Mouse (Mus musculus): ENCODE measurements around the gene Rbm8a2. TPM values are rescaled to one million over a fixed set of nuclear protein-coding genes. Genes with fewer than 3 reads are reported as not detected.
"Not testable (repeated sequence)": the region's sequence is repeated elsewhere in the genome, so short reads cannot be mapped to it uniquely, and the experiment has no call there.

Gene Rbm8a2
- under 1 TPM in 1 of 2 experiments, not detected in 1; 0.32 TPM for total RNA-seq (2021)

DNA sequence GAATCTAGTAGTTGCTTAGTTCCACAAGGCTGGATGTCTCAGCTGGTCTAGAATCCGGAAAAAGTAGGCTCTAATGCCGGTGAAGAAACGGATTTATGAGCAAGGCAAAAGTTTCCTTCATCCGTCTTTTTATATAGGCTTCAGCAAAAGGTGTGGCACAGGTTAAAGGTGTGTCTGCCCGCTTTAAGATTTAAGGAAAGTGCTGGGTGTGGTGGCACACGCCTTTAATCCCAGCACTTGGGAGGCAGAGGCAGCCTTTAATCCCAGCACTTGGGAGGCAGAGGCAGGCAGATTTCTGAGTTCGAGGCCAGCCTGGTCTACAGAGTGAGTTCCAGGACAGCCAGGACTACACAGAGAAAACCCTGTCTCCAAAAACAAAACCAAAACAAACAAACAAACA lies at the start of gene Rbm8a2:
Gene Rbm8a2 (minus strand): TSS at position 101 of the 400 bp plus-strand sequence.
- intact Hi-C loops (cut with DNase I); DNase-seq (ENCODE audit: low spot score in 2 of 2): not testable (repeated sequence)

DNA sequence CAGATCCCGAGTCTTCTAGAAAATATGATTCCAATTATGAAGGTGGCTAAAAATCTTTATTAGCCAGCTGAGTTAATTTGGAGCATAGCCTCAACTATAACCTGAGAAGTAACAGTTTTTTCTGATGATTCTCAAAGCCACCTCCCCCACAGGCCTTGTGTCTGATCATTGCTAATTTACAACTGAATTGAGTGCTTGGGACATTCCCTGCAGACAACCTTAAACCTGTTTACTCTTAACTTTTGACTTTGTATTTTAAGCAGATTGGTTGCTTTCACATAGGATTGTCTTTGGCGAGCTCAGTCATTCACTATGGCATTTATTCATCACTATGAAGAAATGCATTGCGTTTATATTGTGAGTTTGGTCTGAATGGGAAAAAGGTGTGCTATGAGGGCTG lies 49.5 kb upstream of the Rbm8a2 start:
- intact Hi-C loops (cut with DNase I): no loop called here
- no peak for DNase-seq (ENCODE audit: low spot score in 2 of 2)

- no peak for DNase-seq (ENCODE audit: low spot score in 2 of 2)
- intact Hi-C loops (cut with DNase I): no loop called here
Measured at GRCm38 (mm10) chr1:176024501-176024900, 45.6 kb upstream of the Rbm8a2 start.

- DNase-seq (ENCODE audit: low spot score in 2 of 2): no peak
- intact Hi-C loops (cut with DNase I): no loop called here
Measured at GRCm38 (mm10) chr1:176018523-176018922, 39.6 kb upstream of the Rbm8a2 start.

GRCm38 (mm10) chr1:176016076-176016475 lies 37.2 kb upstream of the Rbm8a2 start:
- no peak for DNase-seq (ENCODE audit: low spot score in 2 of 2)
- intact Hi-C loops (cut with DNase I): no loop called here

GRCm38 (mm10) chr1:176013497-176014268 lies 34.8 kb upstream of the Rbm8a2 start:
- intact Hi-C loops (cut with DNase I): no loop called here
- no peak for DNase-seq (ENCODE audit: low spot score in 2 of 2)

DNA sequence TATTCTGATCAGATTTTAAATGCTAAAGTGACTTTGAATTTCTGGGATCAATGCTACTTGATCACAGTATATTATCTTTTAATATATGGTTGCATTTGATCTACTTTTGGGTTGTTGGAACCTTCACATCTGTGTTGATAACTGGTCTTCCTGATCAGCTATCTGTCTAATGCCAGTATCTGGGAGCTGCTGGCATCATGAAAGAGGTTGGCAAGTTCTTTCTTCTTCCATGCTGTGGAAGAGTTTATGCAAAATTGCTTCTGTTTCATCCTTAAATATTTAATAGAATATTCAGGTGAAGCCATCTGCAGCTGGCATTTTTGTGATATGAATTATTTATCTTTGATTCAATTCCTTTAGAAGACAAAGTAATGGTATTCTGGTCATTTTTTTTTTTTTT lies 32.6 kb upstream of the Rbm8a2 start:
- intact Hi-C loops (cut with DNase I): no loop called here
- DNase-seq (ENCODE audit: low spot score in 2 of 2): no peak

DNA sequence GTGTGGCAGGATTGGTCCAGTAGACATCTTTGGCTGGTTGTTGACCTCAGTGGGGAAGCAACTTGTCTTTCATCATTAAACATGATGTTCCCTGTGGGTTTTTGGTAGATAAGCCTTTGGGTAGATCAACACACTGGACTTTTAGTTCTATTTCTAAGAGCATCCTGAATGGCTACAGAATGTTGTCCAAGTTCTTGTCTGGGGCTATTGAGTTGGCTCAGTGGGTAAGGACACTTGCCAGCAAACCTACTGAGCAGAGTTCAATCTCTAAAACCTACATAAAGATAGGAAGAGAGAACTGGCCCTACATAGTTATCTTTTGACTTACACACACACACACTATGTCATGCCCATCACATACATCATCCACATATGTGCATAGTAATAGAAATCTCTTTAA lies 32.2 kb upstream of the Rbm8a2 start:
- intact Hi-C loops (cut with DNase I): no loop called here
- no peak for DNase-seq (ENCODE audit: low spot score in 2 of 2)

- intact Hi-C loops (cut with DNase I): no loop called here
- DNase-seq (ENCODE audit: low spot score in 2 of 2): no peak
Measured at GRCm38 (mm10) chr1:176008411-176008810, 29.5 kb upstream of the Rbm8a2 start.

GRCm38 (mm10) chr1:176000599-176000998 lies 21.7 kb upstream of the Rbm8a2 start:
- intact Hi-C loops (cut with DNase I): no loop called here

GRCm38 (mm10) chr1:175997076-175997651 lies 18.2 kb upstream of the Rbm8a2 start:
- intact Hi-C loops (cut with DNase I): no loop called here

More at GRCm38 (mm10) chr1:176000599-176000998, 21.7 kb upstream of the Rbm8a2 start:
- DNase-seq (ENCODE audit: low spot score in 2 of 2): no peak

GRCm38 (mm10) chr1:175988912-175989311 lies 10.0 kb upstream of the Rbm8a2 start:
- no peak for DNase-seq (ENCODE audit: low spot score in 2 of 2)
- intact Hi-C loops (cut with DNase I): no loop called here

More at GRCm38 (mm10) chr1:175997076-175997651, 18.2 kb upstream of the Rbm8a2 start:
- DNase-seq (ENCODE audit: low spot score in 2 of 2): no peak

GRCm38 (mm10) chr1:175988448-175988847 lies 9.5 kb upstream of the Rbm8a2 start:
- no peak for DNase-seq (ENCODE audit: low spot score in 2 of 2)
- intact Hi-C loops (cut with DNase I): no loop called here

GRCm38 (mm10) chr1:175970710-175971109 lies 8.2 kb downstream of the Rbm8a2 start:
- DNase-seq (ENCODE audit: low spot score in 2 of 2): no peak
- intact Hi-C loops (cut with DNase I): no loop called here

- intact Hi-C loops (cut with DNase I): no loop called here
- DNase-seq (ENCODE audit: low spot score in 2 of 2): no peak
Measured at GRCm38 (mm10) chr1:175967004-175967745, 11.7 kb downstream of the Rbm8a2 start.

GRCm38 (mm10) chr1:175961786-175962185 lies 17.1 kb downstream of the Rbm8a2 start:
- DNase-seq (ENCODE audit: low spot score in 2 of 2): no peak
- intact Hi-C loops (cut with DNase I): no loop called here

DNA sequence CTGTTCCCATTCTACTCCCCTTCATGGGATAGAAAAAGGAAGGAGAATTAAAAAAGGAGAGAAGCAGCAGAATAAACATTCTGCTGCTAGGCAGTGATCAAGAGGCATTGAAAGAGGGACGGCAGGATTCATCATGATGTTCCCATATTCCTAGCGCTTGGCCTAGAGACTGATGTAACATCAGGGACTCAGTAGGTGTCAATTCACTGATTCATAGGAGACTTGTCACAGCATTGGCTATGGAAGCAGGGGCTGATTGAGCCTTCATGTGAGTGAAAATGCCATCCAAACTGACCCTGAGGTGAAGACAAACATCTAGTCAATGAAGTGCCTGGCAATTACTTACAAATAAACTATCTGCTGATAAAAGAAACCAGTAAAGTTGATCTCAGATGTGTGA lies 28.1 kb downstream of the Rbm8a2 start:
- intact Hi-C loops (cut with DNase I): no loop called here

DNA sequence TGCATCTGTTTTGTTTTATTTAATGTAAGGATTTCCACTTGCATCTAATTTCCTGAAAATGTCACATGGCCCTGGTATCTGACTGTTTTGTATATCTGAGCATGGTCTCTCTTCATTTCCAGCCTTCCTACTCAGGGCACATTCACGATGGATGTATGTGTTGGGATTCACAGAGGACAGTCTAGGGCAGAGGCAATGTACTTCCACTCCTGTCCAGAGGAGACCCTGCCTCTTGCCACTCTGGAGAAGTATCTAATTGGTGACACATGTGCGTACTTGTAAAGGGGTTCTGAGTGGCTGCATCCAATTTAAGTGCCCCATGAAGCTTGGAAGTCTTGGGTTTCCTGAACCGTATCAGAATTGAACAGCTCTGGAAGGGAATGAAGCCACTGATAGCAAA lies 28.5 kb downstream of the Rbm8a2 start:
- no peak for DNase-seq (ENCODE audit: low spot score in 2 of 2)
- intact Hi-C loops (cut with DNase I): no loop called here

More for the DNA sequence above, 28.1 kb downstream of the Rbm8a2 start:
- DNase-seq (ENCODE audit: low spot score in 2 of 2): no peak

DNA sequence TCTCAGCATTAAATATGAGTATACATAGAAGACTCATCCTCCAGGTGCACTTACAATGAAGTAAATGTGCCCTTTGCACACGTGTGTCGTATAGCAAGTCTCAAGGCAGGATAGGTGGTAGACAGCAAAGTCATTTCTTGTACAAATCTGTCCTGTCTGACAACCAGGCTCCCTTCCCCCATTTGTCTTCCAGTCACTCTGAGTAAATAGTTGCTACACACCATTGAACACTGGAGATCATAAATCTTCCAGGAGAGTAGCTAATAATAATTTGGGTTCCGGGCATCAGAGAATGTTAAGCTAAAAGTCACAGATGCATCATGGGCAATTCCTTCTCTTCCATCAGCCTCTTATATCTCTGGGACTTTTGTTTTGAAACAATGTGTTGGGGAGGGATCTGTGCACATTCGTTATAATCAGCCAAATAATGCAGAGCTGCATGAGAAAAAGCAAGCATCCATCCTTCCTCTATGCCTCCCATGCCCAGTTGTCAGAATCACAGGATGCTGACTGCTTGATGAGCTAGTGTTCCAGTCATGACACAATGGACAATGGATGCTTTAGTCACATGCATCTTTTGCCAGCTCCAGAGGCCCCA lies 32.1 kb downstream of the Rbm8a2 start:
- intact Hi-C loops (cut with DNase I): no loop called here
- no peak for DNase-seq (ENCODE audit: low spot score in 2 of 2)

GRCm38 (mm10) chr1:175943168-175943567 lies 35.7 kb downstream of the Rbm8a2 start:
- intact Hi-C loops (cut with DNase I): no loop called here
- DNase-seq (ENCODE audit: low spot score in 2 of 2): no peak
